Mouse (Mus musculus) telencephalon, adult 2 months (tissue): ENCODE results near the gene Igf1.

Experiments
- DNase-seq: peaks from one replicate; pipeline ENCODE4 v3.0.0-alpha.2; 2011; ENCODE audit warnings: low read depth, low spot score

The Igf1 gene

DNA sequence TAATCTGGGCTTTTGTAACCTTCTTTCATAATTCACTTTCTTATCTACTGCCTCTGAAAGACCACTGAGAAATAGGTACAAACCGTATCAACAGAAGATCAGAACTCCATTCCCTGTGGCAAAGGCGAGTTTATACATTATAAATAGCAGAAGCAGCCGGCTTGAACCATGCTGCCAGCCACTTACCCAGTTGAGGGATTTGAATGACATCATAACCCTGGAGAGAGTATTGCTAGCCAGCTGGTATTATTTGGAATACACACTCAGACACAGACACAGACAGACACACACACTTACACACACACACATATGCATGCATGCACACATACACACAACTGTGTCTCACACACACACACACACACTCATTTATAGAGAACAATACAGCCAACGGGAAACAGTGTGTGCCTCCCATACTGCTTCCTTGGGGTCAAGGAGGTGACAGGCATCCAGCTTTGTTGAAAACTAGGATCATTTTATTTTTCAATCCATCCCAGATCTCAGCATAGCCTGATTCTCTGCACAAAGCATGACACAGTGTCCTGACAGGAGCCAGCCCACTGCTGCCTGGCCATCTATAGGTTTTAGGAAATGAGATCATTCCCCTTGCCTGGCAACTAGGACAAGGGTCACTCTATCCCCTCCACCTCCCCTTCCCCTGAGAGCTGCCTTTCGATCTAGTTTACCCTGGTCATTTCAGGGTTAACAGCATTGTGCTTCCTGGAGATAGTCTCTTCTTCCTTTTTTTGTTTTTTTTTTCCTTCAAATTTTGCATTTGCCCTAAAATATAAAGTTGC, at the start of gene Igf1:
Igf1 (plus strand) TSS at position 253 of the 794 bp plus-strand sequence.
- no peak for DNase-seq

DNA sequence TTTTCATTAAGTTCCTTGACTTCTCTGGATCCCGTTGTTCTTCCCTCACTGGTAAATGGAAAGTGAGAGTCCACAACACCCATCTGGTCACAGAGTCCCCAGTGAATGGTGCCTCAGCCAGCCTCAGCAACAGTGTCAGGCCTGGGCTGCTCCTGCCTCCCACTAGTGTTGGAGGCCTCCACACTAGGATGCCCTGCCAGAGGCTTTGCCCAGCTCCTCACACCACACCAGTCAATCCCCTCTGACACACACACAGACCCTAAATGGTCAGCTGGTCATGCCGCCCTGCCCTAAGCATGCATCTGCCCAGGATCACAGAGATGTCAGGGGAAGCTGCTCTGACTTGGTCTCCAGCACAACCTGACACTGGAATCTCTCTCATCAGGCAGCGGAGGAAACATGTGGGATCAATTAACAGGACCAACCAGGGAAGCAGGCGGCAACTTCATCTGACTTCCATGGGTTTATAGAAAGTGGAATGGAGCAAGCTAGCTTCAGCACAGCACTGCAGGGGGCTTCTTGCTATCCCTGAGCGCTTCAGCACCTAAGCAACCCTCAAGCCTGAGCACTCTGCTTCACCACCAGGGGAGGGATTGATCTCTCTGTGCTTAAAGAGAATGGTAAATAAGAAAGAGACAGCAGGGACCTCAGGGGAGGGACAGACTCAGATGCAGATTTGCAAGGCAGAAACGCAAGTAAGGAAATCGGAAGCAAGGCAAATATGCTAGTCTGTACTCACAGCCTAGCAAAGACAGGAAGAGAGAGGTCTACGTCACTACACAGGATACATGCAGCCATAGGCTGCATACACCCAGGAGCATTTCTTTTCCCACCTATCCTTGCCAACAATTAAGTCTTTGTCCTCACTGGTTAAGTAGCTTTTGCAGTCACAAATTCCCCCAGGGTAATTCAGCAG, 45.6 kb upstream of the Igf1 start:
- DNase-seq: no peak

- DNase-seq: peak; percentile 21
Measured at GRCm38 (mm10) chr10:87813073-87813590, 44.9 kb upstream of the Igf1 start.

GRCm38 (mm10) chr10:87816861-87817260, 41.2 kb upstream of the Igf1 start:
- peak; percentile 44 for DNase-seq

- no peak for DNase-seq
Measured at GRCm38 (mm10) chr10:87817786-87818185, 40.3 kb upstream of the Igf1 start.

GRCm38 (mm10) chr10:87821906-87822305, 36.2 kb upstream of the Igf1 start:
- DNase-seq: no peak

- no peak for DNase-seq
Measured at GRCm38 (mm10) chr10:87830012-87830411, 28.1 kb upstream of the Igf1 start.

DNA sequence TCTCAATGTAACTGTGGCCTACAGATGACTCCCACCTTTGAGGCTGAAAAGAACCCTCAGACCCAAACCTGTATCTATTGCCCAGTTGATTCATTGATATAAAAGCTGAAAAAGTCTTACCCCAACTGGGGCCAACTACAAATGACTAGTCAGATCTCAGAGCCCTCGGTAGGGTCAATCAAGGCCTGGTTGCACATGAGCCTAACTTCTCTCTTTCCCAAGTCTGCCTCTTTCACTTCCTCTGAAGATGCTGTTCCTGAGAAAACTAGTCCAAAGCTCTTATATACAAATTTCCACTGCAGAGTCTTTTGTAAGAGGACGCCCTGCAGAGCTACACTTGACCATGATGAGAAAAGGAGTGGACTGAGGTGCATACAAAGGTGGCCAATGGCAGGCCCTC, 27.4 kb upstream of the Igf1 start:
- no peak for DNase-seq

GRCm38 (mm10) chr10:87832101-87832500, 26.0 kb upstream of the Igf1 start:
- no peak for DNase-seq

GRCm38 (mm10) chr10:87839454-87839853, 18.6 kb upstream of the Igf1 start:
- no peak for DNase-seq

- DNase-seq: no peak
Measured at GRCm38 (mm10) chr10:87842501-87842900, 15.6 kb upstream of the Igf1 start.

DNA sequence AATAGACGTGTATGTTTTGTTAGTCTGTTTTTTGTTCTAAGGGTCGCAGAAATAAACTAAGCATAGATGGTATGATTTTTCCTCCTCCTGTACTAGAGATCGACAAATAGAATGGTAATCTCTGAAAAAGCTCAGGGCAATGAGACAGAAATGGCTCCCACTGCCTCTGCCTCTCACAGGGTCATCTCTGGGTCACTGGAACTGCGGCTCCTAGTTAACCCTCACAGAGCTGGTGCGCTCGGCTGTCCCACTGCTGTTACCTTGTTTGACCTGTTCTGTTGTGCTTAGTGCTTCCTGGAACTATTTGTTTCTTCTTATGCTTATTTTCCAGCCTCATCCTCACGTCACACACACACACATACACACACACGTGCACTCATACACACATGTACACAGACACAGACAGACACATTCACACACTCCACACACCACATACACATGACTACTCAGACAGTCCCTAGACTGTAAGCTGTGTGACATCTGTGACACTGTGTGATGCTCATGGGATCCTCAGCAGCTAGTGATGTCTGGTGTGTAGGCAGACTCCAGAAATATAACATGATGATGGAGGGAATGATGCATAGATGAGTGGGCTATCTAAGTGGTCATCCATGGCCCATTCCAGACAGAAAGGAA, 13.0 kb upstream of the Igf1 start:
- DNase-seq: no peak

GRCm38 (mm10) chr10:87847882-87848281, 10.2 kb upstream of the Igf1 start:
- no peak for DNase-seq

- no peak for DNase-seq
Measured at GRCm38 (mm10) chr10:87848419-87848818, 9.6 kb upstream of the Igf1 start.

- no peak for DNase-seq
Measured at GRCm38 (mm10) chr10:87851492-87851891, 6.6 kb upstream of the Igf1 start.

DNA sequence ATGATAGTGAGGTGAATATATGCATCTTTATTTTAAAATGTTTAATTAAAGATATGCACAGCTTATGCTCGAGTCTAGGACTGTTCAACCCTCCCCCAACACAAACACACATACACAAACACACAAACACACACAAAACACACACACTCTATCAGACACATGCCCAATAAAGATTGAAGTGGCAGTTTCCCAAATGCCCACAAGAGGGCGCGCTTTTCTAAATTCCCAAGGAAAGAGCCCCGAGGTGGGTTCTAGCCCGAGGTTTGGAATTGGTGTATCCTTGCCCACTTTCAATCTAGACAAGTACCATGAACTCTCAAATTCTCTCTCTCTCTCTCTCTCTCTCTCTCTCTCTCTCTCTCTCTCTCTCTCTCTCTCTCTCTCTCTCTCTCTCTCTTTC, 3.7 kb upstream of the Igf1 start:
- DNase-seq: no peak

DNA sequence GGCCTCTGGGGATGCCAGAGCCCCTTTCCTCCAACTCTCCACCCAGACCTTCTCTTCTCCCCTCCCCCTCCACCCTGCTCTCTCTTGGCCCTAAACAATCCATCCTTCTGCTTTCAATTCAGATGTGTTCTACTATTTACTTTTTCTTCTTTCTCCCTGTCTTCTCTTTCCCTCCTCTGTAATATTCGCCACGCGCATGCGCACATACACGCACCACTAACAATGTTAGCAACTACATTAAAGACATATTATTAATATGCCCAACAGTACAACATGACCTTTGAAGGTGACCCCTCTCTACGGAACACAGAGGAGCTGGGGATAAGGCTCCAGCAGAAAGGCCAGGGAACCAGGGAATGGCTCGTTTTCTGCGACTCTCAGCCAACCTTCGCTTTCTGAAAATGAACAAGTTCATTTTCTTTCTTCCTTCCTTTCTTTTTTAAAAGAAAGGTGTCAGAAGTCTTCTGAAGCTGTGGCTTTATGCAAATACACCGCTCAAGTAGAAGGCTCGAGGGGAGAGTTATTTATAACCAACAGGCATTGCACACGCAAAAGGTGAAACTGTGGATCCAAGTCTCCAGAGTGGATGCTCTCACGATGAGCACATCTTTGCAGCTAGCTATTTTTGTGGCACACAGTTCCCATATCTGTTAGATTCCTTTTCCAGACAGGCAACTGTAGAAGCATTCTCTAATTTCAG, 2.5 kb upstream of the Igf1 start:
- DNase-seq: no peak

GRCm38 (mm10) chr10:87857215-87857955, 680 bp upstream of the Igf1 start:
- DNase-seq: no peak

DNA sequence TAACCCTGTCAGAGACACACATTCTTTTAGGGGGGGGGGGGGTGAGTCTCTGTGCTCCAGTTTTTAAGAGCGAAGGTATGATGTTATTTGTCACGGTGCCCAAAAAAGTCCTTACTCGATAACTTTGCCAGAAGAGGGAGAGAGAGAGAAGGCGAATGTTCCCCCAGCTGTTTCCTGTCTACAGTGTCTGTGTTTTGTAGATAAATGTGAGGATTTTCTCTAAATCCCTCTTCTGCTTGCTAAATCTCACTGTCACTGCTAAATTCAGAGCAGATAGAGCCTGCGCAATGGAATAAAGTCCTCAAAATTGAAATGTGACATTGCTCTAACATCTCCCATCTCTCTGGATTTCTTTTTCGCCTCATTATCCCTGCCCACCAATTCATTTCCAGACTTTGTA, 874 bp downstream of the Igf1 start:
- DNase-seq: no peak

- no peak for DNase-seq
Measured at GRCm38 (mm10) chr10:87859453-87859852, 1.4 kb downstream of the Igf1 start.
